Mouse (Mus musculus) lung, embryonic 16.5 days (tissue): ENCODE results near the gene Olfr1202. TPM values are rescaled to one million over a fixed set of nuclear protein-coding genes. Genes with fewer than 3 reads are reported as not detected.

Experiments used
- ATAC-seq: fragments of 200-750 bp; cut with Nextera tagmentation; 2 replicates; pipeline ENCODE4 v1.8.0; 2017; ENCODE audit warnings: low read depth, mild to moderate bottlenecking, moderate library complexity
- H3K27ac ChIP-seq: fragments of 300-500 bp; sonication (generic); 2 replicates; pipeline ENCODE4 v1.5.1; 2014; ENCODE audit warnings: mild to moderate bottlenecking, control low read depth, low read length
- H3K27me3 ChIP-seq: fragments of 300-500 bp; sonication (generic); 2 replicates; pipeline ENCODE4 v1.6.1; 2014; ENCODE audit warnings: low read depth, low read length, mixed read lengths; ENCODE audit not compliant: control insufficient read depth, insufficient read depth
- H3K36me3 ChIP-seq: fragments of 300-500 bp; sonication (generic); 2 replicates; pipeline ENCODE4 v1.6.1; 2014; ENCODE audit warnings: low read length; ENCODE audit not compliant: control insufficient read depth, insufficient read depth
- H3K4me1 ChIP-seq: fragments of 300-500 bp; sonication (generic); replicated peaks from 2 replicates; pipeline ENCODE4 v1.6.1; 2014; ENCODE audit warnings: low read length, mixed read lengths; ENCODE audit not compliant: control insufficient read depth, insufficient read depth
- H3K4me2 ChIP-seq: fragments of 300-500 bp; sonication (generic); 2 replicates; pipeline ENCODE4 v1.6.1; 2014; ENCODE audit warnings: low read depth, low read length, control low read depth
- H3K4me3 ChIP-seq: fragments of 300-500 bp; sonication (generic); 2 replicates; pipeline ENCODE4 v1.5.1; 2014; ENCODE audit warnings: mild to moderate bottlenecking, low read length, control low read depth
- H3K9ac ChIP-seq: fragments of 300-500 bp; sonication (generic); 2 replicates; pipeline ENCODE4 v1.6.1; 2014; ENCODE audit warnings: low read length, control low read depth
- H3K9me3 ChIP-seq: fragments of 300-500 bp; sonication (generic); 2 replicates; pipeline ENCODE4 v1.6.1; 2016; ENCODE audit warnings: low read length; ENCODE audit not compliant: control insufficient read depth
- WGBS: fragments of 180-500 bp; shearing (Covaris S2); extraction: QIAGEN DNeasy Blood & Tissue Kit; methylation state at CpG from one replicate; pipeline ENCODE4 v1.1.7; 2014; 5-methylcytosine and 5-hydroxymethylcytosine counted together
- polyA plus RNA-seq: library from polyadenylated mRNA; unstranded; fragments of >200 nt; fragmentation: Nextera tagmentation; extraction: Ambion mirVana; gene quantifications from 2 replicates; pipeline ENCODE4 v1.2.1, GENCODE M21; 2015

Gene Olfr1202
- not detected in 2 replicates for polyA plus RNA-seq

GRCm38 (mm10) chr2:88814196-88814595 lies at the start of gene Olfr1202:
Gene Olfr1202 (plus strand): TSS chr2:88814496.
- H3K36me3 ChIP-seq: no peaks in the 10 kb centered on the region
- 69% methylated on average over 1 of the region's 1 CpGs for WGBS
- H3K9ac ChIP-seq: no peak within 1 kb of the TSS
- H3K27me3 ChIP-seq: no peaks in the 10 kb centered on the region
- no peak for ATAC-seq
- H3K4me1 ChIP-seq: no peaks in the 10 kb centered on the region
- no peak within 1 kb of the TSS for H3K4me2 ChIP-seq
- no peaks in the 10 kb centered on the region for H3K9me3 ChIP-seq
- no peak within 1 kb of the TSS for H3K4me3 ChIP-seq
- no peak within 1 kb of the TSS for H3K27ac ChIP-seq

- no peaks in the 10 kb centered on the region for H3K4me1 ChIP-seq
- H3K4me2 ChIP-seq: no peak within 1 kb of the TSS
- H3K36me3 ChIP-seq: no peaks in the 10 kb centered on the region
- H3K27me3 ChIP-seq: no peaks in the 10 kb centered on the region
- no peak within 1 kb of the TSS for H3K27ac ChIP-seq
- ATAC-seq: no peak
- 68% methylated on average over 2 of the region's 2 CpGs for WGBS
- H3K9ac ChIP-seq: no peak within 1 kb of the TSS
- H3K9me3 ChIP-seq: no peaks in the 10 kb centered on the region; the same call in 1 of the 2 replicates
- H3K4me3 ChIP-seq: no peak within 1 kb of the TSS
Measured at GRCm38 (mm10) chr2:88770388-88770787, 43.9 kb upstream of the Olfr1202 start, which contains the start of gene Olfr1200. Gene Olfr1200 (minus strand): TSS chr2:88770488.

- Histone ChIP-seq H3K4me1 (no peaks in the 10 kb centered on the region), H3K9ac (no peak within 1 kb of the TSS), H3K27me3 (no peaks in the 10 kb centered on the region), H3K36me3 (no peaks in the 10 kb centered on the region), H3K9me3 (no peaks in the 10 kb centered on the region), H3K27ac (no peak within 1 kb of the TSS), H3K4me2 (no peak within 1 kb of the TSS), H3K4me3 (no peak within 1 kb of the TSS)
- WGBS: 63% methylated on average over 6 of the region's 6 CpGs
- no peak for ATAC-seq
Measured at GRCm38 (mm10) chr2:88792736-88793135, 21.6 kb upstream of the Olfr1202 start, which contains the start of gene Olfr1201. Gene Olfr1201 (plus strand): TSS chr2:88793036.

GRCm38 (mm10) chr2:88829437-88829836 lies 15.1 kb downstream of the Olfr1202 start, which contains the start of gene Olfr1205:
Gene Olfr1205 (plus strand): TSS chr2:88829737.
- no peak within 1 kb of the TSS for H3K27ac ChIP-seq
- no peak within 1 kb of the TSS for H3K4me2 ChIP-seq
- no peaks in the 10 kb centered on the region for H3K36me3 ChIP-seq
- H3K27me3 ChIP-seq: no peaks in the 10 kb centered on the region
- H3K4me1 ChIP-seq: no peaks in the 10 kb centered on the region
- ATAC-seq: no peak
- H3K9ac ChIP-seq: no peak within 1 kb of the TSS
- WGBS: 76% methylated on average over 2 of the region's 2 CpGs
- H3K9me3 ChIP-seq: no peaks in the 10 kb centered on the region
- no peak within 1 kb of the TSS for H3K4me3 ChIP-seq

DNA sequence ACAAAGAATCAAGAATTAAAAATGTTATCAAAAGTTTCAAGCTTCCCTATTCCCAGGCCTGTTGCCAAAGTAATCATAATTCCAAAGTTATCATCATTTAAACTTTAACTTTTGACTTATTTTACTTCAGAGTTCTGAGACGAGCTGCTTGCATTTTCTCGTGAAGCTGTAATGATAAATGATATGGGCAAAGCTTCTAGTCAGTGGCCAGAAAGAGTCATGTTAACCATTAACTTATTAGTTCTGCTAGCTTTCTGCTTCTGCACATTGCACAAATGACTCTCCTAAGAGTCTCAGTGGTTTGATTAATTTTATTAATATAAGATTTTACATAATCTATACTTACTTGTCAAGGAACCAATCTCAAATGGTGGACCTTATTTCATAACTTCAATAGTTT lies 24.2 kb downstream of the Olfr1202 start:
- no peak for ATAC-seq
- Histone ChIP-seq H3K9me3 (no peaks in the 10 kb centered on the region), H3K4me2 (no peak overlapping the region), H3K4me3 (no peak overlapping the region), H3K9ac (no peak overlapping the region), H3K36me3 (no peaks in the 10 kb centered on the region), H3K4me1 (no peaks in the 10 kb centered on the region), H3K27me3 (no peaks in the 10 kb centered on the region), H3K27ac (no peak overlapping the region)
- WGBS: 27% methylated on average over 2 of the region's 2 CpGs

GRCm38 (mm10) chr2:88848992-88849391 lies 34.7 kb downstream of the Olfr1202 start, which contains the start of gene Olfr1204:
Gene Olfr1204 (plus strand): TSS chr2:88849292.
- no peaks in the 10 kb centered on the region for H3K9me3 ChIP-seq
- WGBS: 84% methylated on average over 1 of the region's 1 CpGs

GRCm38 (mm10) chr2:88862931-88863330 lies 48.6 kb downstream of the Olfr1202 start, which contains the start of gene Olfr1206:
Gene Olfr1206 (plus strand): TSS chr2:88863231.
- H3K4me1 ChIP-seq: no peaks in the 10 kb centered on the region
- H3K27me3 ChIP-seq: no peaks in the 10 kb centered on the region
- no peak within 1 kb of the TSS for H3K4me3 ChIP-seq
- H3K4me2 ChIP-seq: no peak within 1 kb of the TSS
- no peak within 1 kb of the TSS for H3K9ac ChIP-seq
- H3K9me3 ChIP-seq: peaks cover 4% of the 10 kb centered on the region; the same call in 1 of the 2 replicates
- no peak for ATAC-seq
- H3K36me3 ChIP-seq: no peaks in the 10 kb centered on the region
- no peak within 1 kb of the TSS for H3K27ac ChIP-seq
- 66% methylated on average over 2 of the region's 2 CpGs for WGBS

More at GRCm38 (mm10) chr2:88848992-88849391, 34.7 kb downstream of the Olfr1202 start, which contains the start of gene Olfr1204:
- Histone ChIP-seq H3K4me3 (no peak within 1 kb of the TSS), H3K4me1 (no peaks in the 10 kb centered on the region), H3K9ac (no peak within 1 kb of the TSS), H3K4me2 (no peak within 1 kb of the TSS), H3K27me3 (no peaks in the 10 kb centered on the region), H3K27ac (no peak within 1 kb of the TSS), H3K36me3 (no peaks in the 10 kb centered on the region)
- ATAC-seq: no peak

Other genes starting within 250 kb of the Olfr1202 start
- not detected in 2 replicates for gene Olfr1189, start 228.0 kb upstream of the Olfr1202 start, polyA plus RNA-seq
- gene Olfr1191-ps1, start 174.0 kb upstream of the Olfr1202 start, polyA plus RNA-seq: not detected in 2 replicates
- not detected in 2 replicates for gene Olfr1192-ps1, start 166.0 kb upstream of the Olfr1202 start, polyA plus RNA-seq
- not detected in 2 replicates for gene Olfr1193, start 138.9 kb upstream of the Olfr1202 start, polyA plus RNA-seq
- not detected in 2 replicates for gene Olfr1195, start 125.3 kb upstream of the Olfr1202 start, polyA plus RNA-seq
- gene Olfr1196, start 109.9 kb upstream of the Olfr1202 start, polyA plus RNA-seq: not detected in 2 replicates
- gene Olfr1197, start 82.1 kb upstream of the Olfr1202 start, polyA plus RNA-seq: not detected in 2 replicates
- gene Olfr1198, start 63.1 kb upstream of the Olfr1202 start, polyA plus RNA-seq: not detected in 2 replicates
- gene Olfr1199, start 54.0 kb upstream of the Olfr1202 start, polyA plus RNA-seq: not detected in 2 replicates
- gene Olfr1200, start 44.0 kb upstream of the Olfr1202 start, polyA plus RNA-seq: not detected in 2 replicates
- gene Olfr1201, start 21.5 kb upstream of the Olfr1202 start, polyA plus RNA-seq: not detected in 2 replicates
- not detected in 2 replicates for gene Olfr1205, start 15.2 kb downstream of the Olfr1202 start, polyA plus RNA-seq
- gene Olfr1204, start 34.8 kb downstream of the Olfr1202 start, polyA plus RNA-seq: not detected in 2 replicates
- gene Olfr1206, start 48.7 kb downstream of the Olfr1202 start, polyA plus RNA-seq: not detected in 2 replicates
- not detected in 2 replicates for gene Olfr1208, start 87.8 kb downstream of the Olfr1202 start, polyA plus RNA-seq
- gene Olfr1209, start 100.7 kb downstream of the Olfr1202 start, polyA plus RNA-seq: not detected in 2 replicates
- not detected in 2 replicates for gene Olfr1211, start 123.6 kb downstream of the Olfr1202 start, polyA plus RNA-seq
- gene Olfr1212, start 139.5 kb downstream of the Olfr1202 start, polyA plus RNA-seq: not detected in 2 replicates
- gene Gm13762, start 165.8 kb downstream of the Olfr1202 start, polyA plus RNA-seq: not detected in 2 replicates
- not detected in 2 replicates for gene Olfr1214, start 178.2 kb downstream of the Olfr1202 start, polyA plus RNA-seq
- gene Olfr1215, start 192.5 kb downstream of the Olfr1202 start, polyA plus RNA-seq: not detected in 2 replicates
- gene Olfr1216, start 203.8 kb downstream of the Olfr1202 start, polyA plus RNA-seq: not detected in 2 replicates
- not detected in 2 replicates for gene Olfr1217, start 217.6 kb downstream of the Olfr1202 start, polyA plus RNA-seq
- gene Olfr1218, start 246.7 kb downstream of the Olfr1202 start, polyA plus RNA-seq: not detected in 2 replicates